Mouse (Mus musculus) limb, embryonic 14.5 days (tissue): ENCODE measurements around the gene Bmpr2. TPM values are rescaled to one million over a fixed set of nuclear protein-coding genes. Genes with fewer than 3 reads are reported as not detected.

ENCODE experiments used
- ATAC-seq: fragments of 200-750 bp; cut with Nextera tagmentation; 2 replicates; pipeline ENCODE4 v1.8.0; 2017; ENCODE audit warnings: low read depth, moderate number of reproducible peaks, moderate TSS enrichment; ENCODE audit not compliant: low FRiP score
- DNase-seq: peaks from one replicate; pipeline ENCODE4 v3.0.0-alpha.2; 2015; ENCODE audit warnings: low spot score
- H3K27ac ChIP-seq: fragments of 300-500 bp; sonication (generic); replicated peaks from 2 replicates; pipeline ENCODE4 v1.5.1; 2014; ENCODE audit warnings: low read depth, mild to moderate bottlenecking, low read length, moderate library complexity, mixed read lengths
- H3K27me3 ChIP-seq: fragments of 300-500 bp; sonication (generic); 2 replicates; pipeline ENCODE4 v1.6.1; 2014; ENCODE audit warnings: low read length, mixed read lengths; ENCODE audit not compliant: control insufficient read depth, insufficient read depth
- H3K36me3 ChIP-seq: fragments of 300-500 bp; sonication (generic); 2 replicates; pipeline ENCODE4 v1.6.1; 2014; ENCODE audit warnings: mild to moderate bottlenecking, low read length, moderate library complexity, mixed read lengths; ENCODE audit not compliant: control insufficient read depth, insufficient read depth
- H3K4me1 ChIP-seq: fragments of 300-500 bp; sonication (generic); 2 replicates; pipeline ENCODE4 v1.6.1; 2014; ENCODE audit warnings: antibody characterized with exemption, low read length, mixed read lengths; ENCODE audit not compliant: control insufficient read depth, insufficient read depth
- H3K4me2 ChIP-seq: fragments of 300-500 bp; sonication (generic); replicated peaks from 2 replicates; pipeline ENCODE4 v1.6.1; 2014; ENCODE audit warnings: low read depth, mild to moderate bottlenecking, low read length, moderate library complexity; ENCODE audit not compliant: severe bottlenecking
- H3K4me3 ChIP-seq: fragments of 300-500 bp; sonication (generic); replicated peaks from 2 replicates; pipeline ENCODE4 v1.5.1; 2014; ENCODE audit warnings: low read length
- H3K9ac ChIP-seq: fragments of 300-500 bp; sonication (generic); 2 replicates; pipeline ENCODE4 v1.6.1; 2014; ENCODE audit warnings: mild to moderate bottlenecking, low read depth, low read length, moderate library complexity; ENCODE audit not compliant: severe bottlenecking
- H3K9me3 ChIP-seq: fragments of 300-500 bp; sonication (generic); 2 replicates; pipeline ENCODE4 v1.6.1; 2016; ENCODE audit warnings: low read length; ENCODE audit not compliant: control insufficient read depth
- POLR2A ChIP-seq: fragments of 200-500 bp; IDR thresholded peaks from 2 replicates; pipeline ENCODE4 v1.8.0; 2012; ENCODE audit warnings: inconsistent platforms, mild to moderate bottlenecking, moderate library complexity, borderline replicate concordance; ENCODE audit not compliant: insufficient read depth, insufficient read length; ENCODE audit errors: extremely low read depth
- WGBS: fragments of 180-500 bp; shearing (Covaris S2); extraction: QIAGEN DNeasy Blood & Tissue Kit; methylation state at CpG from one replicate; pipeline ENCODE4 v1.1.7; 2014; 5-methylcytosine and 5-hydroxymethylcytosine counted together
- polyA plus RNA-seq, 2 experiments: library from polyadenylated mRNA; depleted of rRNA in 1 of 2; stranded (reverse) in 1 of 2; unstranded in 1 of 2; fragments of >200 nt; fragmentation: Nextera tagmentation in 1 of 2; extraction: Ambion mirVana in 1 of 2; gene quantifications; 2 replicates each; pipeline versions ENCODE4 v1.2.1 to v1.2.3; 2012 to 2014

Gene Bmpr2
- polyA plus RNA-seq, 2 experiments: 14.6 to 15.2 TPM

- ATAC-seq (no peak), DNase-seq (no peak)
- Histone ChIP-seq H3K4me1 (no peaks in the 10 kb centered on the region), H3K36me3 (peaks cover 28% of the 10 kb centered on the region), H3K4me2 (no peak overlapping the region), H3K9ac (no peak overlapping the region), H3K4me3 (no peak overlapping the region), H3K9me3 (no peaks in the 10 kb centered on the region), H3K27ac (no peak overlapping the region), H3K27me3 (no peaks in the 10 kb centered on the region)
- TF ChIP-seq POLR2A: no peak
- 83% methylated on average over 4 of the region's 4 CpGs for WGBS
Measured at GRCm38 (mm10) chr1:59812782-59813181, 49.6 kb downstream of the Bmpr2 start.

GRCm38 (mm10) chr1:59825421-59825820, 62.2 kb downstream of the Bmpr2 start:
- ATAC-seq: no peak
- Histone ChIP-seq H3K4me2 (no peak overlapping the region), H3K27me3 (no peaks in the 10 kb centered on the region), H3K9ac (no peak overlapping the region), H3K4me1 (peaks cover 4% of the 10 kb centered on the region; the same call in 1 of the 2 replicates), H3K27ac (no peak overlapping the region), H3K4me3 (no peak overlapping the region), H3K9me3 (no peaks in the 10 kb centered on the region), H3K36me3 (peaks cover 22% of the 10 kb centered on the region)
- TF ChIP-seq POLR2A: no peak
- peak; percentile 62 for DNase-seq

GRCm38 (mm10) chr1:59826583-59826982, 63.4 kb downstream of the Bmpr2 start:
- DNase-seq (no peak), ATAC-seq (no peak)
- no peaks in the 10 kb centered on the region for H3K9me3 ChIP-seq
- TF ChIP-seq POLR2A: no peak
- no peak overlapping the region for H3K27ac ChIP-seq
- no peaks in the 10 kb centered on the region for H3K27me3 ChIP-seq
- H3K4me3 ChIP-seq: no peak overlapping the region
- WGBS: 87% methylated on average over 8 of the region's 8 CpGs
- H3K9ac ChIP-seq: no peak overlapping the region
- H3K36me3 ChIP-seq: peaks cover 22% of the 10 kb centered on the region
- no peak overlapping the region for H3K4me2 ChIP-seq
- peaks cover 4% of the 10 kb centered on the region; the same call in 1 of the 2 replicates for H3K4me1 ChIP-seq

- no peak overlapping the region for H3K9ac ChIP-seq
- no peak for TF ChIP-seq POLR2A
- H3K27me3 ChIP-seq: no peaks in the 10 kb centered on the region
- H3K27ac ChIP-seq: no peak overlapping the region
- no peak for ATAC-seq
- H3K4me2 ChIP-seq: no peak overlapping the region
- H3K9me3 ChIP-seq: no peaks in the 10 kb centered on the region
- peaks cover 4% of the 10 kb centered on the region; the same call in 1 of the 2 replicates for H3K4me1 ChIP-seq
- no peak overlapping the region for H3K4me3 ChIP-seq
- 75% methylated on average over 2 of the region's 2 CpGs for WGBS
- no peak for DNase-seq
- peaks cover 11% of the 10 kb centered on the region; the same call in 1 of the 2 replicates for H3K36me3 ChIP-seq
Measured at GRCm38 (mm10) chr1:59829410-59829809, 66.2 kb downstream of the Bmpr2 start.

GRCm38 (mm10) chr1:59830194-59830593, 67.0 kb downstream of the Bmpr2 start:
- WGBS: 74% methylated on average over 6 of the region's 6 CpGs
- no peaks in the 10 kb centered on the region for H3K27me3 ChIP-seq
- H3K4me1 ChIP-seq: peaks cover 4% of the 10 kb centered on the region; the same call in 1 of the 2 replicates
- H3K4me2 ChIP-seq: no peak overlapping the region
- no peaks in the 10 kb centered on the region for H3K9me3 ChIP-seq
- no peak overlapping the region for H3K27ac ChIP-seq
- ATAC-seq (no peak), DNase-seq (no peak)
- peaks cover 11% of the 10 kb centered on the region; the same call in 1 of the 2 replicates for H3K36me3 ChIP-seq
- TF ChIP-seq POLR2A: no peak
- H3K9ac ChIP-seq: no peak overlapping the region
- no peak overlapping the region for H3K4me3 ChIP-seq

GRCm38 (mm10) chr1:59833723-59834122, 70.5 kb downstream of the Bmpr2 start:
- Histone ChIP-seq H3K4me3 (no peak overlapping the region), H3K27ac (peak overlapping the region; percentile 22; the same call in 1 of the 2 replicates), H3K9me3 (no peaks in the 10 kb centered on the region), H3K4me1 (no peaks in the 10 kb centered on the region), H3K36me3 (no peaks in the 10 kb centered on the region), H3K9ac (no peak overlapping the region), H3K27me3 (no peaks in the 10 kb centered on the region), H3K4me2 (no peak overlapping the region)
- no peak for TF ChIP-seq POLR2A
- ATAC-seq: peak; percentile 32; the same call in 1 of the 2 replicates
- WGBS: 0% methylated on average over 2 of the region's 2 CpGs
- DNase-seq: peak; percentile 30
